Mouse (Mus musculus): ENCODE data around the gene Mtcl1. TPM values are rescaled to one million over a fixed set of nuclear protein-coding genes. Genes with fewer than 3 reads are reported as not detected.

Gene Mtcl1
- total RNA-seq, 2 experiments from 2014 or later: 30.3 to 31.4 TPM

DNA sequence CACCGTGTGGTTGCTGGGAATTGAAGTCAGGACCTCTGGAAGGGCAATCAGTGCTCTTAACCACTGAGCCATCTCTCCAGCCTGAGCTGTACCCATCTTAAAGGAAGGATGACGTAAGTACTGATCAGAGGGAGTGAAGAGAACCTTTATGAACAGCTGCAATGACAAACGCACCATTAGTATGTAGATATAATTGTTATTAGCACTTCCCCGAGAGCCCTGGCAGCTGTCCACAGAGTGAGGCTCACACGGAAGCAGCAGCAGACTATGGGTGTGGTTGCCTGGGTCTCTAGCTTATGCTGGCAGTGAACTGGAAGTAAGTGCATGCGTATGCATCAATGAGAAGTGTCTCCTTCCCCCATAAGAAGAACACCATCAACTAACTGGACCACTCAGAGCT is 118.3 kb downstream of the Mtcl1 start:
- no peak for DNase-seq (ENCODE audit: low spot score in 2 of 2)

DNA sequence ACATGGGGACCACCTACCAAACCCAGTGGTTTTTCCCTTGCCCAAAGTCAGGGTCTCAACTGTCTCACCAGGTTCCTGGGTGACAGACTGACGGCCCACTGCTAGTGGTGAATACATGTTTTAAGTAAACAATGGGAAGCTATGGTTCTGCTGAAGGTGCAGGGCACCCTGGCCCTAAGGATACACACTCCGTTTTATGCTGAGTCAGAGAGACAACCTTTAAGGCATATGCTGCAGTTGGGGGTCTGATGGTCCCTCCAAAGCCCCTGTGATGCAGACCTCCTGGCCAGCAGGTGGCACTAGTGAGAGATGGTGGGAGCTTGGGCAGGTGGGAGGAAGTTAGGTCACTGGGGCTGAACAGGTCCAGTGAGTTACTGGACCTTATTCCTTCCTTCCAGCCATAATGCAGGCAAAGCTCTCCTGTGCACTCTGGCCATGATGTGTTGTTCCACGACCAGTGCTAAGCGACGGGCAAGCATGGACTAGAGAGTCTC is 123.0 kb downstream of the Mtcl1 start:
- DNase-seq (ENCODE audit: low spot score in 2 of 2): no peak

DNA sequence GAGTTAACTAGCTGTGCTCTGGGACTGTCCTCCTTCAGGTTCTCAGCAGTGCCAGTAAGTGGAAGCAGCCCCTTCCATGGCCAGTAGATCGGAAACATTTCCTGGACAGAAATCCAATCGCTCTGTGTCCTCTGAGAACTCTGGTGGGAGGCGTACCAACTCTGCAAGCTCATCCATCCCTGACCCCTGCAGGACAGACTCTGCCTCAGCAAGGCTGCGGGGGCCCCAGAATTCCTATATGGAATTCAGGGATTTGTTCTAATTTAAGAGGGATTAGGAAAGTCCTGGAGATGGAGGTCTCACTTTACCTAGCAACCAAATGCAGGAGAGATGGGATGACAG is 123.4 kb downstream of the Mtcl1 start:
- no peak for DNase-seq (ENCODE audit: low spot score in 2 of 2)

DNA sequence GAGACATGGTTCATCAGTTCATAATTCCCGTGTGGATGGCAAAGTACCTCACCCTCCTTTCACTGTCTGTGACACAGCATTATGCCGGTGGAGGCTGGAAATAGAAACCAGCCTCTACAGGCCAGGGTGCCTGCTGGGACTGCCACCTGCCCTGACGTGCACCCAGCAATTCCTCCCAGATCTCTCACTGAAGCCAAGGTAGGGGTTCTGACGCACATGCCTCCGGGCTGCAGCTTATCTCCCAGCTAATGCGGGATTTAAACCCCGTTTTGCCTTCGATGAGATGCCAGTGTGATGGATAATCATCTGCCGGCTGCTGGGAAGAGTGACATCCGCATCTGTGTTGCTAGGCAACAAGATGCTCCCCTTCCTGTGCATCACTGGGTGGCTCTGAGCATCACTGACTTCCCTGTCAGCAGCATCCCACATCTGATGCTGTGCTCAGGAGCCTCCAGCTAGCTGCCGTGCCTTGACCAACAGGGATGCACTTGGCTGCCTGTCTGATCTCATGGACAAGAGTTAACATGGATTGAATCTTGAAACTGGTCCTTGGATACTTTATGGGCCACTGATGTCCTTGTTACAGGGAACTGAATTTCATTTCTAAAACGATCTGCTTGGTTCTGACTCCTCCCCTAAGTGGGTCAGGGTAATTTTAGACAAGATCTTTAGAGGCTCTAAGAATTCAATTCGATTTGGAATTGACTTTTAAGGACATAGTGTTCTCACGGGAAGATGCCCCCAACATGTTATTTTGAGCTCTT is 123.9 kb downstream of the Mtcl1 start:
- no peak for DNase-seq (ENCODE audit: low spot score in 2 of 2)

DNA sequence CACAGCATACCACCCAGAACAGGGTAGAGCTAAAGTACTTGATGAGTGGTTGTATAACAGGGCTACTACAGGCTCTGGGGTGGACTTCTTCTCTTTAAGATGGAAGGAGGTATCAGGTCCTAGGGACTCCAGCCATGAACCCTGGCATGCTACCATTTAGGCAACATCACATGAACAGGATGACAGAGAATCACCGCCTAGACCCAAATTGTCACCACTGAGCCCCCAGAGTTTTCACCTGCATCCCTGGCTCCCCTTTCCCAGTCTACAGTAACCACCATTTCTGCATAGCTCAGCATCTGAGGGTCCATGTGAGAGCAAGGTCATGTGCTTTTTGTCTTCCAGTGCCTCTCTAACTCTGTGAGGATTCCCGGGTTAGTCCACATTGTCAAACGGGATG is 124.7 kb downstream of the Mtcl1 start:
- DNase-seq (ENCODE audit: low spot score in 2 of 2): no peak

DNA sequence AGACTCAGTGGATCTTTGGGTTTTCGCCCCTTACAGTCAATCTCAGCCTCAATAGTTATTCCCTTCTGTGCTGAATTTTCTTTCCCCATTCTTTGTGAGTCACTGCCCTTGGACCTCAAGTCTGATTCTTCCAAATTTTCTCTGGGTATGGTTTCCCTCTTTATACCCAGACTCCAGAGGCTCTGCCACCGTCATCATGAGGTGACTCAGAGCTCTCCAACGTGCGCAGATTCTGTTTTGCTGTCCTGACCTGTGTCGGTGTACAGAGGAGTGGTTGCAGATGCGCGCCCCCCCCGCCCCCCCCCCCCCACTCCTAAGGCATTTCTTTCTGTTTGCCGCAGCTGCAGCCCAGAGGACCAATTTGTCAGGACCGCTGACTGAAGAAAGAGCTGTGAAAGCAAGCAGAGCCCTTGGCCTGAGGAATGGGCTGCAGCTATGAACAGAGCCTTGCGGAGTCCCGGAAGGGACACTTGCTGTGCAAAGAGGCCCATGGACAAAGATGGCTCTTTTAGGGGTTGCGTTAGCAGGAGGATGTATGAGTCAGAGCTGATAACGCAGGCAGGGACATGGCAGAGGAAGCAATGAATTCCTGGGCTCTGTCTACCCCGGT is 126.8 kb downstream of the Mtcl1 start:
- no peak for DNase-seq (ENCODE audit: low spot score in 2 of 2)

DNA sequence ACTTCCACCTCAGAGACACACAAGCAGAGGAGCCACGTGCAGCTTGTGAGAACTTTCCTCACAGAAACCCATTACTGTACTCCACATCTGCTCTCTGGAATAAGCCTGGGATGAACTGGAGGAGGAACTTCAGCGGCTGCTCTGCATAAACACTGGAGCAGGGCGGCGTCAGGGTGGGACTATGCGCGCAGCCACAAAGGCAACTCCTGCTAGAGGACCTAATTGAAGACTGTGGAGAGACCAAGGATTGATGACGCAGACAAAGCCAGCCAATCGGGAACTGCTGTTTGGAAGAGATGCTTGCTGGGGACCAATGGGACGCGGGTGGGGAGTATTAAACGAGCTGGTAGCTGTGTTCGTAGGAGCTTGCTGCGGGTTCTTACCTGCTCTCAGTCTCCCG is 127.6 kb downstream of the Mtcl1 start:
- no peak for DNase-seq (ENCODE audit: low spot score in 2 of 2)

DNA sequence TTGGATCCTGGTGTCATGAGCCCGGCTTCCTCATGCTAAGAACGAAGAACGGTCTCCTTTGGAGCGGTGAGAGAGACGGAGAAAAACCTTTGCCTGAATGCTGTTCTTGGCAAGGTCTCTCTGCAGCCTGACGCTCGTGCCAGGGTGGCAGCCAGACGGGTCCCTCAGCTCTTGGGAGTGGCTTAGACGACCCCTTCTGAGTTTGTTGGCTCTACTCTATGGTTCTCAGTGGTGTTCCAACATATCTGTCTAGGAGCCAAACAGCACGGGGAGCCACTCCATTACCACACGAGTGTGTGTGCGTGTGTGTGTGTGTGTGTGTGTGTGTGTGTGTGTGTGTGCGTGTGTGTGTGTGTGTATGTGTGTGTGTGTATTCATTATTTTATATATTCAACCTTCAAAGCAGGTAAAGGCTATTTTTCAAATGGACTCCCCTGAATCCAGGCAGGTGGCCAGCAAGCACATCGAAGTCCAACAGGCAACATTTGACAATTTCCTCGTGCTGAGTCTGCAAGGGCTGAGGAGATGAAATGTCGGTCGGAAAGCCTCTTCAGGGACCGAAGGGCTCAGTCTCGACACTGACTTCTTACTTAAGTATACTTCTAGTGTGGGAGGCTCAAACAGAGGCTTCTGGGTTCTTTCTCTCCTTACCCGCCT is 128.7 kb downstream of the Mtcl1 start:
- no peak for DNase-seq (ENCODE audit: low spot score in 2 of 2)

DNA sequence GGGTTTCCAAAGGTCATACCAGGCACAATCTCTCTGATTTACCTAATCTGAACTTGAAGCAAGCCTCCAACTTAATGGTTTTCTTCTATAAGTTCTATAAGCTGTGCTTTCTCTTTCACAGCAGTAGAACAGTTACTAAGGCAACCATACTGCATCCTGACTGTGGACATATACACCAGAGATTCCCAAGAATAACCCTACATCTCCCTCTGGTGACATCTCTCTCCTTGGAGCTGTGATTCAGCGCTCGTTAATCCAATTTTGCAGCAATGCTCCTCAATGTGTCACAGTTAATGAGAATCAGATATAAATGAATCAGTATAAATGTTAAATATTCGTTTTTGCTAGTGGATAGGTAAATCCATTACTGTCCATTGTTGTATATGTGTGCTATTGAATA is 131.5 kb downstream of the Mtcl1 start:
- no peak for DNase-seq (ENCODE audit: low spot score in 2 of 2)

DNA sequence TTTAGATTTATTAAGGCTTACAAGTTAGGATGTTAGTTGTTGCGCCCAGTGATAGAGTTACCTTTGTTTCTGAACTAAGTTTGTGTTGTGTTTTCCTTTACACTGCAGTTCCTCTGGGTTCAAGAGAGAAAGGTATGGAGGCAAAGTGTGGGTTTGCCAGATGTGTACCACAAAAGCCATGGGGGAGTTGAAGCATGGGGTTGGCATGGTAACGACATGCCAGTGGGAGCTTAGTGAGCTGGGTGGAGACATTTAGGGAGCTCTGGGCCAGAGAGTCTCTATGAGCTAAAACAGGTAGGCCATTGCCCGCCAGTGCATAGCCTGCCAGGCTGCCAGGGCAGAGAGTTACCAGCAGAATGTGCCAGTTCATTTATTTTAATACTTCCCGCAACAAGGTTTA is 132.0 kb downstream of the Mtcl1 start:
- DNase-seq (ENCODE audit: low spot score in 2 of 2): no peak

DNA sequence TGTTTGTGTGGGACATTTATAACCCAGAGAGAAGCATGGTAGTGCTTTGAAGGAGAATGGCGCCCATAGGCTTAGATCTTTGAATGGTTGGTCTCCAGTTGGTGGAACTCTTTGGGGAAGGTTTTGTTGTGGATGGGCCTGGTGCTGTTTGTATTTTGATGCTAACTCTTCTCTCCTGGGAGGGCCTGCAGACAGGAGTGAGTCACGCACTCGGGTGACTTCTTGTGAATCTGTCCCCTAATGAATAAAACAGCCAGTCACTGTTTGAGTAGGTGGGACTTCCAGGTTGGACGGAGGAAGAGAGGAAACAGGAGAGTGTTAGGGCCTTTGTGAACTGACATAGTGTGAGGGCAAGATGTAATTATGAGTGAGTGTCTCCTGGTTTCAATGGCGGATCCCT is 132.4 kb downstream of the Mtcl1 start:
- DNase-seq (ENCODE audit: low spot score in 2 of 2): no peak

DNA sequence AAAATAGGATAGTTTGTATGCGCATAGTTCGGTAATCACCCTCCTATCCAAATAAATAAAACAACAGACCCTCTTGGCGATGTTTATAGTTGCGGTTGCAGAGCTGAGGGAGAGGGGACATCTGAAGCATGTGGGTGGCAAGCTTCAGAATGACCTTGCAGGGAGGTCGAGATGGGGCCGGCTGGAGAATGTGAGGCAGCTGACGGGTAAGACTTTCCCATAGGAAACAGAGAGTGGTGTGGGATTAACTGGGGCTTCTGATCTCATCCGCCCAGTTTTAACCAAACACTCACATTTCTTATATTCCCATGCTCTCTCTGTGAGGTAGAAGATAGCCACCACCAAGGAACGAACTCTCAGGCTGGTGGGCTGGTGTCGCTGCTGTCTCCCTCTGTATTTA is 134.1 kb downstream of the Mtcl1 start:
- no peak for DNase-seq (ENCODE audit: low spot score in 2 of 2)

DNA sequence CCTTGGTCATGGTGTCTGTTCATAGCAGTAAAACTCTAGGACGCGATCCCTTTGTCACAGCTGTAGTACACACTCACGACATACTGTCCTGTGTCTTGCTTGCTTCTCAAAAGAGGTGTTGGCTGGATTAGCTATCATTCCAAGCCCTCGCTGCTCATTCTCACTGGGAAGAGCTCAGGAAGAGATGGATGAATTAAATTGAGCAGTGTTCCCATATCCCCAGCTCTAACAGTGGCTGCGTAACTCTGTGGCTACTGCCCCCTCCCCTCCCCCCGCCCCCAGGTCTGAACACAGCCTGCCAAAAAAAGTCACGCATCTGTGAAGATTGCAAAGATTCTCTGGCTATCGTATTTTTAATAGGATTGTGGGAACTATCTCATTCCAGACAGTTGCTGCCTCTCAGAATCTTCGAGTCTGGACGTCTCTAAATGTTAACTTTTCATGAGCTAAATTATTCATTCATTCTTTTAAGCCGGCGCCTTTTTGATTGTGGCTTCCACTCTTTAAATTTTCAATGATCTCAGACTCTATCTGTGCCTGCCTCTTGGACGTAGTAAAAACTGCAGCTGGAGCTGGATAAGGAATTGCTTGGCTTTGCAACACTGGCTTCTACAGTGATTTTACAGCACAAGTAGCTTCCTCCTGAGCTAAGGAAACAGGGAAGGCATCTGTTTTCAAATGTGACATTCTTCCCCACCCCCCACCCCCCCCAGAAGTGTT is 134.8 kb downstream of the Mtcl1 start:
- no peak for DNase-seq (ENCODE audit: low spot score in 2 of 2)

DNA sequence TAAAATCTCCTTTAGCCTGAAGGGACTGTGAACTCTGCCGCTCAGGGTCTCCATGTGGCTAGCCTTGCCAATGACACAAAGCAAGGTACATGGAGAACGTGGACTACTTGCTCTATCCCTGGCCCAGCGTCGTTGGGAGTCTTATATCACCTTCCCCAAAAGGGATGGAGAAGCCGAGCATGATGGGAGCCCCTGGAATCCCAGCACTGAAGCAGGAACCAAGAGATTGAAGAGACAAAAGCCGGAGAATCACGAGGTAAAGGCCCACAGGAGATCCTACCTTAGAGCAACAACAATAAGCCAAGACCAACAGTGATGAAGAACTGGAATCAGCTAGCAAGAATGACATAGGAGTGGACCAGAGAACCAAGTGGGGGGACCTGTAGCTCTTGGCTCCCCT is 147.6 kb downstream of the Mtcl1 start:
- DNase-seq (ENCODE audit: low spot score in 2 of 2): no peak

DNA sequence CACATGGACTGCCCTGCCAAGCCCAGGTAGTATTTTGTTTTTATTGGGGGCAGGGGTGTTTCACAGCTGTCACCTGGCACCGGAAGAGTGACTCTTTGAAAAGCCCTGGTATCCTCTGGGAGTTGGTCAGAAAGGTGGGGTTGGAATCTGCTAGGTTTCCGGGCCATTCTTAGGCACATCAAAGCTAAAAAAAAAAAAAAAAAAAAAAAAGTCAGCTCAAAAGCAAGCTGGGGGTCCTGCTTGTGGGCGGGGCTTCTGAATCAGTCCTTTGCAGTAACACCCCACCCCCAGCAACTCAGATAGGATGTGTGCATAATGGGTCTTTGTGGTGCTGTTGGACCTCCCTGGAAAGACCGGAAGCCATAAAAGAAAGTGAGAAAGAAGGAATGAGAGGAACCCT is 148.3 kb downstream of the Mtcl1 start:
- no peak for DNase-seq (ENCODE audit: low spot score in 2 of 2)

DNA sequence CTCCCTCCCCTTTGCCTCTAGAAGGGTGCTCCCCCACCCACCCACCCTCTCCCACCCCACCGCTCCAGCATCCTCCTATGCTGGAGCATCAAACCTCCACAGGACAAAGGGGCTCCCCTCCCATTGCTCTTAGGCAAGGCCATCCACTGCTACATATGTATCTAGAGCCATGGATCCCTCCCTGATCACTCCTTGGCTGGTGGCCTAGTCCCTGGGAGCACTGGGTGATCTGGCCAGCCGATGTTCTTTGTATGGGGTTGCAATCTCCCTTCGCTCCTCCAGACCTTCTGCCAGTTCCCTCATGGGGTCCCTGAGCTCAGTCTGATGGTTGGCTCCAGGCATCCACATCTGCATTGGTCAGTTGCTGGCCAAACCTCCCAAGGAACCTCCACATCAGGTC is 151.8 kb downstream of the Mtcl1 start:
- no peak for DNase-seq (ENCODE audit: low spot score in 2 of 2)

DNA sequence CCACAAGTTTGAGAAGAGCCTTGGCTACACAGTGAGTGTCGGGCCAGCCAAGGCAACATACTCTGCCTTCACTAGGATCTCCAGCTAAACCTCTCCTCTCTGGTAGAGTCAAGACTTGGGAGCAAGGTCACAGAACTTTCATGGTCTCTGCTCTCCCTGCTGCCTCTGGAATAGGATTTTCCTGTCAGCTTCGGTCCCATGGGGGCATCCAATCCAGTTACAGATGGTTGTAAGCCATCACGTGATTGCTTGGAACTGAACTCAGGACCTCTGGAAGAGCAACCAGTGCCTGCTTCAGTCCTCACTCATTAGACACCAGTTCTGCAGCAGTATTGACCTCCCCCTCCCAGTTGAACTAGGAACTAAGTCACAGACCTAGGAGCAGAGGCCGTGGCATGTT is 156.0 kb downstream of the Mtcl1 start:
- DNase-seq (ENCODE audit: low spot score in 2 of 2): no peak

DNA sequence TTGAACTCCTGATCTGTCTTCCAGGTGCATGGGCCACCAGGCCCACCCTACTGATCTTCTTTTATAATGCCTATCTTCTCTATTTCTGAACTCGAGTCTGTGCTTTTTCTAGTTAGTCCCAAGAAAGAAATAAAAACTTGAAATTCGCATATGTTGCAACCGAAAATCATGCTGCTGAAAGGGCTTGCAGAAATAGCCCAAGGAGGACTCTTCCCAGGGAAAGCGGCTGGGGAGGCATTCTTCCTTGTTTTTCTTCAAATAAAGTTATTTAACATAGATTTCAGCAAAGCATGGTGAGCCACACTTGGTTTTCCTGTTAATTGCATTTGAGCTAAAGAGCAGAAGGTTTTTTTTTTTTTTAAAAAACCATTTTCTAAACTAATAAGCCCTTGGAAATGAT is 159.7 kb downstream of the Mtcl1 start:
- DNase-seq (ENCODE audit: low spot score in 2 of 2): no peak

All from gastrocnemius, postnatal 4 days (tissue).